Mouse (Mus musculus): ENCODE data around the gene Notch1.
A peak's percentile ranks its signal among the peaks of the same experiment; 100 is the strongest.

Notch1 gene

GRCm38 (mm10) chr2:26475505-26476430, 40.7 kb downstream of the Notch1 start:
- DNase-seq: no peak

- no peak for DNase-seq
Observed at GRCm38 (mm10) chr2:26474789-26475504, 41.5 kb downstream of the Notch1 start.

- no peak for DNase-seq
Observed at GRCm38 (mm10) chr2:26472312-26473090, 44.0 kb downstream of the Notch1 start.

- DNase-seq: no peak
Observed at GRCm38 (mm10) chr2:26471652-26472285, 44.7 kb downstream of the Notch1 start.

- no peak for DNase-seq
Observed at GRCm38 (mm10) chr2:26470967-26471366, 45.5 kb downstream of the Notch1 start.

- DNase-seq: no peak
Observed at GRCm38 (mm10) chr2:26468376-26468775, 48.1 kb downstream of the Notch1 start.

- no peak for DNase-seq
Observed at GRCm38 (mm10) chr2:26463412-26463811, 53.1 kb downstream of the Notch1 start.

GRCm38 (mm10) chr2:26462980-26463379, 53.5 kb downstream of the Notch1 start:
- DNase-seq: no peak

GRCm38 (mm10) chr2:26461667-26462066, 54.8 kb downstream of the Notch1 start:
- DNase-seq: no peak

- no peak for DNase-seq
Observed at GRCm38 (mm10) chr2:26460837-26461236, 55.6 kb downstream of the Notch1 start.

- no peak for DNase-seq
Observed at GRCm38 (mm10) chr2:26460097-26460646, 56.3 kb downstream of the Notch1 start.

- no peak for DNase-seq
Observed at GRCm38 (mm10) chr2:26459478-26459877, 57.0 kb downstream of the Notch1 start.

GRCm38 (mm10) chr2:26458402-26459124, 57.9 kb downstream of the Notch1 start:
- no peak for DNase-seq

- peak; percentile 51 to 81 for DNase-seq
Observed at GRCm38 (mm10) chr2:26449121-26450060, 67.1 kb downstream of the Notch1 start.

- no peak for DNase-seq
Observed at GRCm38 (mm10) chr2:26447451-26447850, 69.0 kb downstream of the Notch1 start.

- no peak for DNase-seq
Observed at GRCm38 (mm10) chr2:26446671-26447070, 69.8 kb downstream of the Notch1 start.

GRCm38 (mm10) chr2:26445666-26446445, 70.6 kb downstream of the Notch1 start:
- DNase-seq: peak in 1 of 2 experiments; percentile 86

GRCm38 (mm10) chr2:26444946-26445665, 71.4 kb downstream of the Notch1 start, which contains the start of gene Sec16a:
Gene Sec16a, minus strand, starts transcription at chr2:26445216.
- DNase-seq: peak; percentile 100

GRCm38 (mm10) chr2:26444368-26444767, 72.1 kb downstream of the Notch1 start:
- no peak for DNase-seq
